Mouse (Mus musculus) thymus, adult 2 months (tissue): Measurements from ENCODE around the gene Spata32.

ENCODE experiments used
- CTCF ChIP-seq: fragments of 200-500 bp; IDR thresholded peaks from 2 replicates; pipeline ENCODE4 v1.5.1; 2012; ENCODE audit warnings: mild to moderate bottlenecking, control low read depth, low read length, moderate library complexity, borderline replicate concordance; ENCODE audit not compliant: control insufficient read depth, poor library complexity, insufficient read depth; ENCODE audit errors: extremely low read depth
- POLR2A ChIP-seq: fragments of 200-500 bp; IDR thresholded peaks from 2 replicates; pipeline ENCODE4 v1.6.1; 2012; ENCODE audit warnings: mild to moderate bottlenecking, low read length, control low read depth, moderate library complexity; ENCODE audit not compliant: control insufficient read depth, poor library complexity, insufficient read depth; ENCODE audit errors: extremely low read depth

- TF ChIP-seq CTCF (no peak), POLR2A (no peak)
Measured at GRCm38 (mm10) chr11:103221437-103221836, 3.2 kb upstream of the Spata32 start.
